8 mouse cellular contexts compared by ENCODE assay signal in the genomic region with DNA sequence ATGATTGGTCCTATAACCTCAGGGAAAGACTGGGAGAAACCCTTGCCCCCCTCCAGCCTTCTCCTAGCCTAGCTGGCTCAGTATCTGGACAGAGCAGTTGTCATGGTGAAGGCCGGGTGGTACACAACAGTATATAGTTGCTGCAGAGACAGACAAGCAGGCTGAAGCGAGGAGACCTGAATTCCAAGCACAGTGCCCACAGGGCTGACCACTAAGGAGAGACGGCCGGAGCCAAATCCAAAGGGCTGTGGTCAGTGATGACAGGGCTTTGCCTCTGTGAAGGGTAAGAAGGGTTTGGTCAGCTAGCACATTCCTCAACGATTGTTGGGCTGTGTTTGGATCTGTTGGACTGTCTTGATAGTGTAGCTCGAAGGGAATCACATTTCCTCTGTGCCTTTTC. TPM values are rescaled to one million over a fixed set of nuclear protein-coding genes. Genes with fewer than 3 reads are reported as not detected.
A peak's percentile ranks its signal among the peaks of the same experiment; 100 is the strongest.
DNase-seq lines count a peak whose midpoint lies in the region; ATAC-seq lines count a peak whose summit lies in the region.

No protein-coding gene starts in this region.

- H3K27ac ChIP-seq in kidney, embryonic 16.5 days (ENCODE audit: low read length), result peak overlapping the region; percentile 96

- H3K4me3 ChIP-seq in kidney, embryonic 16.5 days (ENCODE audit: low read length), result no peak overlapping the region

- H3K36me3 ChIP-seq in kidney, embryonic 16.5 days (ENCODE audit: insufficient read depth, low read length), result no peaks in the 10 kb centered on the region

- H3K9ac ChIP-seq in kidney, embryonic 16.5 days (replicated peaks; ENCODE audit: low read length), result peak overlapping the region; percentile 52

- H3K27me3 ChIP-seq in kidney, embryonic 16.5 days (ENCODE audit: insufficient read depth, low read length), result no peaks in the 10 kb centered on the region

- intact Hi-C loops in left cerebral cortex, postnatal 10 days (cut with DNase I), result loop anchor here (2.0 to 10.0 kb wide), 3 partner anchors 34 to 176 kb away; no protein-coding TSS in a partner anchor

- no peak for DNase-seq in kidney, adult 8-10 months
- DNase-seq in Muller cell, postnatal 12 days (ENCODE audit: inconsistent ontology term), result peak; percentile 90
- DNase-seq in gastrocnemius, postnatal 25 days, result peak; percentile 31
- peak; percentile 35 for DNase-seq in lung, postnatal 36 days
- DNase-seq in left cerebral cortex, adult 11 months (ENCODE audit: low spot score), result no peak
- no peak for DNase-seq in left cerebral cortex, postnatal 10 days (ENCODE audit: extremely low spot score in 1 of 2, low spot score in 2 of 2)
- no peak for DNase-seq in adrenal gland, adult 8-10 months

- peaks cover 53% of the 10 kb centered on the region for H3K4me1 ChIP-seq in kidney, embryonic 16.5 days (ENCODE audit: insufficient read depth, low read length)

- H3K9me3 ChIP-seq in kidney, embryonic 16.5 days (ENCODE audit: low read length), result no peaks in the 10 kb centered on the region

- peak overlapping the region; percentile 46 for H3K4me2 ChIP-seq in kidney, embryonic 16.5 days (replicated peaks; ENCODE audit: low read depth, low read length)

- ATAC-seq in kidney, embryonic 16.5 days (ENCODE audit: low FRiP score, low TSS enrichment), result no peak

- WGBS in kidney, embryonic 16.5 days, result 68% methylated on average over 6 of the region's 6 CpGs

RNA-seq across cellular contexts. Expression of a gene that starts 0.9 kb away (rescaled TPM):
- polyA plus RNA-seq in kidney, embryonic 16.5 days (2015; fragmentation: Nextera tagmentation; extraction: Ambion mirVana), result 113 and 120 TPM in 2 replicates
- 10 to 100 TPM; 18.0 to 21.0 TPM for total RNA-seq in gastrocnemius, postnatal 25 days (2021)
- 10 to 100 TPM; 89.7 to 99.2 TPM for total RNA-seq in left cerebral cortex, postnatal 10 days (2021)
- 100 to 1,000 TPM in 1 of 4 experiments, 10 to 100 TPM in 3; 94.1 to 101 (median 96.2) TPM for total RNA-seq in adrenal gland, adult 8-10 months (2022)

RNA-seq across cellular contexts. Expression of a gene that starts 5.1 kb away (rescaled TPM):
- polyA plus RNA-seq in kidney, embryonic 16.5 days (2015; fragmentation: Nextera tagmentation; extraction: Ambion mirVana), result 31.5 and 32.2 TPM in 2 replicates
- 100 to 1,000 TPM; 166 to 187 TPM for total RNA-seq in gastrocnemius, postnatal 25 days (2021)
- total RNA-seq in left cerebral cortex, postnatal 10 days (2021), result 100 to 1,000 TPM; 218 to 226 TPM
- total RNA-seq in adrenal gland, adult 8-10 months (2022), result 10 to 100 TPM; 55.4 to 81.7 (median 66.8) TPM

RNA-seq across cellular contexts. Expression of a gene that starts 25.3 kb away (rescaled TPM):
- polyA plus RNA-seq in kidney, embryonic 16.5 days (2015; fragmentation: Nextera tagmentation; extraction: Ambion mirVana), result 11.1 and 11.4 TPM in 2 replicates
- 1 to 10 TPM in 1 of 2 experiments, under 1 TPM in 1; 0.96 to 3.9 TPM for total RNA-seq in gastrocnemius, postnatal 25 days (2021)
- total RNA-seq in left cerebral cortex, postnatal 10 days (2021), result 1 to 10 TPM in 1 of 2 experiments, under 1 TPM in 1; 0.92 to 1.0 TPM
- total RNA-seq in adrenal gland, adult 8-10 months (2022), result 1 to 10 TPM; 3.5 to 4.6 (median 4.0) TPM

RNA-seq across cellular contexts. Expression of a gene that starts 58.7 kb away (rescaled TPM):
- polyA plus RNA-seq in kidney, embryonic 16.5 days (2015; fragmentation: Nextera tagmentation; extraction: Ambion mirVana), result 210 and 218 TPM in 2 replicates
- total RNA-seq in gastrocnemius, postnatal 25 days (2021), result 10 to 100 TPM; 90.9 to 92.4 TPM
- total RNA-seq in left cerebral cortex, postnatal 10 days (2021), result 100 to 1,000 TPM; 131 to 139 TPM
- total RNA-seq in adrenal gland, adult 8-10 months (2022), result 100 to 1,000 TPM; 203 to 250 (median 221) TPM

Comparison
In these comparisons a context has a peak if more than half of its experiments do, and no peak if none do; other contexts are left out.
1. DNase-seq: peak in Muller cell, postnatal 12 days (single experiment), gastrocnemius, postnatal 25 days (single experiment) and lung, postnatal 36 days (single experiment); none in kidney, adult 8-10 months (0 of 2), left cerebral cortex, adult 11 months (single experiment), left cerebral cortex, postnatal 10 days (0 of 2) and adrenal gland, adult 8-10 months (single experiment).
2. RNA of a gene that starts 0.9 kb away (total RNA-seq): 89.7 to 99.2 TPM in left cerebral cortex, postnatal 10 days and 94.1 to 101 TPM in adrenal gland, adult 8-10 months; 18.0 to 21.0 TPM in gastrocnemius, postnatal 25 days; every median in the first group is over 4 times any median in the second.